Mouse (Mus musculus): Measurements from ENCODE around the gene Popdc2. TPM values are rescaled to one million over a fixed set of nuclear protein-coding genes. Genes with fewer than 3 reads are reported as not detected.
A peak's percentile ranks its signal among the peaks of the same experiment; 100 is the strongest.

Gene Popdc2
- polyA plus RNA-seq, 1 experiment from 2014 or later: 0.73 TPM

- Histone ChIP-seq H3K9me3 (no peaks in the 10 kb centered on the region), H3K27ac (peak overlapping the region; percentile 83), H3K36me3 (replicated peaks) (no peaks in the 10 kb centered on the region), H3K4me3 (peak overlapping the region; percentile 42), H3K27me3 (ENCODE audit: poor library complexity, severe bottlenecking) (no peaks in the 10 kb centered on the region), H3K4me1 (peaks cover 17% of the 10 kb centered on the region)
- DNase-seq (ENCODE audit: extremely low spot score, low spot score): peak; percentile 59
- 8% methylated on average over 17 of the region's 17 CpGs for WGBS
These were observed 37.7 kb downstream of the Popdc2 start for GRCm38 (mm10) chr16:38399531-38400231.

- WGBS: 80% methylated on average over 9 of the region's 9 CpGs
- Histone ChIP-seq H3K27me3 (ENCODE audit: poor library complexity, severe bottlenecking) (no peaks in the 10 kb centered on the region), H3K27ac (peak overlapping the region; percentile 83), H3K4me3 (peak overlapping the region; percentile 42), H3K9me3 (no peaks in the 10 kb centered on the region), H3K36me3 (replicated peaks) (no peaks in the 10 kb centered on the region), H3K4me1 (peaks cover 17% of the 10 kb centered on the region)
- DNase-seq (ENCODE audit: extremely low spot score, low spot score): no peak
These were observed 38.4 kb downstream of the Popdc2 start for GRCm38 (mm10) chr16:38400311-38400960.

GRCm38 (mm10) chr16:38401468-38401867 is 39.5 kb downstream of the Popdc2 start:
- H3K4me1 ChIP-seq: peaks cover 17% of the 10 kb centered on the region
- no peak overlapping the region for H3K27ac ChIP-seq
- DNase-seq (ENCODE audit: extremely low spot score, low spot score): no peak
- H3K9me3 ChIP-seq: no peaks in the 10 kb centered on the region
- H3K36me3 ChIP-seq (replicated peaks): no peaks in the 10 kb centered on the region
- no peak overlapping the region for H3K4me3 ChIP-seq
- 79% methylated on average over 6 of the region's 6 CpGs for WGBS
- no peaks in the 10 kb centered on the region for H3K27me3 ChIP-seq (ENCODE audit: poor library complexity, severe bottlenecking)

GRCm38 (mm10) chr16:38403639-38404038 is 41.6 kb downstream of the Popdc2 start:
- Histone ChIP-seq H3K27ac (no peak overlapping the region), H3K27me3 (ENCODE audit: poor library complexity, severe bottlenecking) (no peaks in the 10 kb centered on the region), H3K4me3 (no peak overlapping the region), H3K9me3 (no peaks in the 10 kb centered on the region), H3K4me1 (peaks cover 19% of the 10 kb centered on the region), H3K36me3 (replicated peaks) (no peaks in the 10 kb centered on the region)
- DNase-seq (ENCODE audit: extremely low spot score, low spot score): no peak
- WGBS: 92% methylated on average over 7 of the region's 7 CpGs

GRCm38 (mm10) chr16:38406293-38406692 is 44.3 kb downstream of the Popdc2 start:
- Histone ChIP-seq H3K27me3 (ENCODE audit: poor library complexity, severe bottlenecking) (no peaks in the 10 kb centered on the region), H3K4me3 (no peak overlapping the region), H3K27ac (no peak overlapping the region), H3K36me3 (replicated peaks) (no peaks in the 10 kb centered on the region), H3K9me3 (no peaks in the 10 kb centered on the region), H3K4me1 (0 out of 2 replicates have a peak, but pooled peaks cover 3% of the 10 kb centered on the region)
- no peak for DNase-seq (ENCODE audit: extremely low spot score, low spot score)
- WGBS: 82% methylated on average over 5 of the region's 5 CpGs

GRCm38 (mm10) chr16:38406708-38407107 is 44.7 kb downstream of the Popdc2 start:
- 89% methylated on average over 6 of the region's 6 CpGs for WGBS
- DNase-seq (ENCODE audit: extremely low spot score, low spot score): no peak
- Histone ChIP-seq H3K4me3 (no peak overlapping the region), H3K36me3 (replicated peaks) (no peaks in the 10 kb centered on the region), H3K4me1 (0 out of 2 replicates have a peak, but pooled peaks cover 3% of the 10 kb centered on the region), H3K9me3 (no peaks in the 10 kb centered on the region), H3K27ac (no peak overlapping the region), H3K27me3 (ENCODE audit: poor library complexity, severe bottlenecking) (no peaks in the 10 kb centered on the region)

GRCm38 (mm10) chr16:38407584-38407983 is 45.6 kb downstream of the Popdc2 start:
- H3K27me3 ChIP-seq (ENCODE audit: poor library complexity, severe bottlenecking): no peaks in the 10 kb centered on the region
- WGBS: 38% methylated on average over 5 of the region's 5 CpGs
- H3K27ac ChIP-seq: no peak overlapping the region
- no peak overlapping the region for H3K4me3 ChIP-seq
- H3K9me3 ChIP-seq: no peaks in the 10 kb centered on the region
- H3K36me3 ChIP-seq (replicated peaks): no peaks in the 10 kb centered on the region
- 0 out of 2 replicates have a peak, but pooled peaks cover 3% of the 10 kb centered on the region for H3K4me1 ChIP-seq
- DNase-seq (ENCODE audit: extremely low spot score, low spot score): no peak

GRCm38 (mm10) chr16:38408416-38408815 is 46.4 kb downstream of the Popdc2 start:
- no peak overlapping the region for H3K4me3 ChIP-seq
- no peak overlapping the region for H3K27ac ChIP-seq
- 89% methylated on average over 8 of the region's 8 CpGs for whole genome bisulfite sequencing
- 0 out of 2 replicates have a peak, but pooled peaks cover 3% of the 10 kb centered on the region for H3K4me1 ChIP-seq
- DNase-seq (ENCODE audit: extremely low spot score, low spot score): no peak
- H3K9me3 ChIP-seq: no peaks in the 10 kb centered on the region
- H3K36me3 ChIP-seq (replicated peaks): no peaks in the 10 kb centered on the region
- no peaks in the 10 kb centered on the region for H3K27me3 ChIP-seq (ENCODE audit: poor library complexity, severe bottlenecking)

- DNase-seq (ENCODE audit: extremely low spot score, low spot score): no peak
- Histone ChIP-seq H3K27me3 (ENCODE audit: poor library complexity, severe bottlenecking) (no peaks in the 10 kb centered on the region), H3K36me3 (replicated peaks) (no peaks in the 10 kb centered on the region), H3K9me3 (no peaks in the 10 kb centered on the region), H3K27ac (no peak overlapping the region), H3K4me3 (no peak overlapping the region), H3K4me1 (no peaks in the 10 kb centered on the region)
- WGBS: 85% methylated on average over 7 of the region's 7 CpGs
These were observed 52.9 kb downstream of the Popdc2 start for GRCm38 (mm10) chr16:38414953-38415352.

GRCm38 (mm10) chr16:38425374-38425773 is 63.4 kb downstream of the Popdc2 start:
- Histone ChIP-seq H3K9me3 (no peaks in the 10 kb centered on the region), H3K27me3 (ENCODE audit: poor library complexity, severe bottlenecking) (no peaks in the 10 kb centered on the region), H3K36me3 (replicated peaks) (no peaks in the 10 kb centered on the region), H3K4me1 (no peaks in the 10 kb centered on the region), H3K27ac (no peak overlapping the region), H3K4me3 (no peak overlapping the region)
- DNase-seq (ENCODE audit: extremely low spot score, low spot score): no peak
- WGBS: 93% methylated on average over 2 of the region's 2 CpGs

- no peak overlapping the region for H3K27ac ChIP-seq
- H3K27me3 ChIP-seq (ENCODE audit: poor library complexity, severe bottlenecking): no peaks in the 10 kb centered on the region
- H3K4me3 ChIP-seq: no peak overlapping the region
- 95% methylated on average over 1 of the region's 1 CpGs for WGBS
- H3K4me1 ChIP-seq: no peaks in the 10 kb centered on the region
- no peaks in the 10 kb centered on the region for H3K36me3 ChIP-seq (replicated peaks)
- DNase-seq (ENCODE audit: extremely low spot score, low spot score): no peak
- H3K9me3 ChIP-seq: no peaks in the 10 kb centered on the region
These were observed 63.8 kb downstream of the Popdc2 start for GRCm38 (mm10) chr16:38425799-38426198.

Data from forebrain, embryonic 10.5 days (tissue).